In genomic region chr11:25571396-25571795, GRCm38 (mm10) we compare ENCODE assay signal across 20 mouse cellular contexts.
"Had no signal": no experiment of that assay in that cellular context is flagged by ENCODE, and none has a peak within 500 bp of the region (broad histone marks: within the 10 kb centered on the region; RNA-seq: fewer than 3 reads in every experiment).

No protein-coding gene starts in this region.

- DNase-seq: lung, adult 18-20 months; lung, embryonic 14.5 days; lung, postnatal 10 days; lung, postnatal 4 days; midbrain, embryonic 14.5 days; retina, postnatal 1 day; right cerebral cortex, adult 18-20 months; right cerebral cortex, postnatal 25 days; right cerebral cortex, postnatal 4 days; spleen, adult 18-20 months; thymus, postnatal 14 days; thymus, postnatal 36 days had no signal

- H3K4me2 ChIP-seq: lung, embryonic 14.5 days; midbrain, embryonic 12.5 days; neural tube, embryonic 13.5 days; neural tube, embryonic 15.5 days; stomach, embryonic 15.5 days had no signal

- H3K9me3 ChIP-seq: midbrain, embryonic 10.5 days; midbrain, embryonic 12.5 days; neural tube, embryonic 13.5 days; neural tube, embryonic 15.5 days; stomach, embryonic 15.5 days had no signal

- ATAC-seq: midbrain, embryonic 16.5 days had no signal

- H3K27ac ChIP-seq: midbrain, embryonic 10.5 days; midbrain, embryonic 12.5 days; neural tube, embryonic 13.5 days; neural tube, embryonic 15.5 days; stomach, embryonic 15.5 days; stomach, postnatal 0 days had no signal

- H3K4me3 ChIP-seq: midbrain, embryonic 10.5 days; midbrain, embryonic 12.5 days; myocyte; neural tube, embryonic 13.5 days; neural tube, embryonic 15.5 days; stomach, embryonic 15.5 days had no signal

- H3K9ac ChIP-seq: lung, embryonic 14.5 days; midbrain, embryonic 12.5 days; neural tube, embryonic 13.5 days; neural tube, embryonic 15.5 days; stomach, embryonic 15.5 days had no signal

- H3K27me3 ChIP-seq: midbrain, embryonic 12.5 days; neural tube, embryonic 13.5 days; neural tube, embryonic 15.5 days; stomach, embryonic 15.5 days had no signal

- H3K36me3 ChIP-seq: midbrain, embryonic 10.5 days; midbrain, embryonic 12.5 days; neural tube, embryonic 13.5 days; neural tube, embryonic 15.5 days; stomach, embryonic 15.5 days had no signal

- H3K4me1 ChIP-seq: midbrain, embryonic 10.5 days; midbrain, embryonic 12.5 days; neural tube, embryonic 15.5 days; stomach, embryonic 15.5 days had no signal
